Mouse (Mus musculus): Measurements from ENCODE around the gene Sycp2l.
A peak's percentile ranks its signal among the peaks of the same experiment; 100 is the strongest.
"Not testable (repeated sequence)": the region's sequence is repeated elsewhere in the genome, so short reads cannot be mapped to it uniquely, and the experiment has no call there.

The Sycp2l gene

DNA sequence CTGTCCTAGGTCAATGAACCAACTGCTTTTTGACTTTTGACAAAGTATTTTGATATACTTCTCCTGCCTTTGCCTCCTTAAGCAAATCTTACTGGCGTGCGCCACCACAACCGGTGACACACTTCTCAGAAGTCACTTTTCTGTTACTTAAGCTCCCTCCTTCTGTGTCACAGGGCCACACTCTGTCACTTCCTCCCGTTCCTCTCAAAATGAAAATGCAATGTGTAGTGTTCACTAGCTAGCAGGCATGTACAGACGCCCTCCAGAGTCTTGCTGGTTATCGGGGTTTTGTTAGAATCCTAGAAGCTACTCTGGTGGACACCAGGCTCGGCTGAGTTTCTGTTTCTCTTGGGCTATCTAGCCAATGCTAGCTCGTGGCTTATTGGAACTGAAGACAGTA is 14.2 kb downstream of the Sycp2l start:
- no peak for DNase-seq

DNA sequence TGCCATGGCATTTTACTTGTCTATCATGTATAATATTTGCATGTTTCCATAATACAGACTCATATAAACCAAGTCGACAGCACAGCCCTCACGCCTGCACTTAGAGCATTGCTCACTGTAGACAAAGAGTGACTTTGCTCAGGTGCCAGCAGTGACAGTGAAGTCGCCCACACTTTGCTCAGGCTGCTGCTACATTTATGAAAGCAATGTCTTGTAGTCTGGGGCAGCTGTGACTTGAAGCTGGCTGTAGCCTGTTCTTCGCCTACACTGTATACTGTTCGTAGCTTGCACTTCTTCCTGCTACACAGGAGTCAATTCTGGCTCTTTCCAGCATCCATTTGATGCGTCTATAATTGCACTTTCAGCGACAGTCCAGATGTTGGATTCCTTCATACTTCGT is 15.0 kb downstream of the Sycp2l start:
- DNase-seq = no peak

DNA sequence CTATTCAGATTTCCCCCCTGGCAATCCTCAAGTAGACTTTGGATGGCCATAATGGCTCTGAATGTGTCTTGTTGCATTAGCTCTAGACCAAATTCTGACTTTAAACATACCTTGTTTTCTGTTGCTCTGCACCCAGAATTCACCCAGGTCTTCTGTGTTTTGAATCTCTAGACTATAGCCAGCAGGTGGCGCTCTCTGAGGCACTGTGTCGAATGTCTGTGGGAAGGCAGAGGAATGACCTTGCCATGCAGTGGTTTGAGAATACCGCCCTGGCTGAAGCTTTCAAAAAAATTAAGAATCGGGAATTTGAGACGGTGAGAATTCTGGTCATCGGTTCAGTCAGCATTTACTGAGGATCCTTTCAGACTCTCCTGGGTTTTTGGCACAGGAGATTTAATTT is 20.8 kb downstream of the Sycp2l start:
- DNase-seq = peak; percentile 62 to 79

DNA sequence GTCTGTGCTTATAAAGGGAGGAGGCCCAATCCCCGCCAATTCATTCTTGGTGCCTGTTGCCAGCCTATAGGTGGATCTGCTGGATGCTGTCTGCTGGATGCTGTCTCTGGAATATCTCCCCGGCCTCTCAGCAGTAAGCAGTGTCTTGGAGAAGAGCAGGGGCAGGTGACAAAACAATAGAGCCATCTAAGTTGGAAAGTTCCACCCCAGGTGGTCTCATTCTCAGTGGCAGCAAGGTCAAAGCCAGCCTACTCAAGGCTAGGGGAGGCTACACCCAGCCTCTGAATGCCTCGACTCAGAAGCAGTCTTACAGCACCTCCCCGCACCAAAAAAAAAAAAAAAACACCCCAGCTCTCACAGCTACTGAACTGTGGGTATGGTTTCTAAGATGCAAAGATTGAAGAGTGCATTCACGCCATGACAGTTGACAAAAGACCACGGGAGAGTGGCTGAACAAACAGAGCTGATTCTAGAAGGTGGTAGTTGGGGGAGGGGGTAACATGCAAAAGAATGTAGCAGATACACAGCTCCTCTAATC is 31.4 kb downstream of the Sycp2l start:
- no peak for DNase-seq

DNA sequence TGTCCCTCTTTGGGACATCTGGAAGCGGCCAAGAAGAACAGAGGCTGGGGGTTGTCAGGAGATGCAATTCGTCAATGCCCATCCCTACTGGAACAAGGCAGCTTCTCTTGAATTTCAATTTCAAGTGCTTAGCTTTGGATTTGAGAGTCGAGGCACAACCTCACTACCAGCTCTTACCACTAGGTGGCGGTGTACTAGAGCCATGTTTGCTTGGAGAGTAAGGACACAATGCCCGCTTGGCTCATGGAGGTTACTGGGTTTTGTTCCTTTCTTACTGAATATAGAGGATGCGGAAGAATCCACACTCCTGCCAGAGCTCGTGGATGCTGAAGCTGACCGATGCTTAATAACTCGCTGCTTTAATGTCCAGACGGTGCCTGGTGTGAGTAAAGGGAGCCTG is 32.2 kb downstream of the Sycp2l start:
- DNase-seq = peak; percentile 62 to 77

DNA sequence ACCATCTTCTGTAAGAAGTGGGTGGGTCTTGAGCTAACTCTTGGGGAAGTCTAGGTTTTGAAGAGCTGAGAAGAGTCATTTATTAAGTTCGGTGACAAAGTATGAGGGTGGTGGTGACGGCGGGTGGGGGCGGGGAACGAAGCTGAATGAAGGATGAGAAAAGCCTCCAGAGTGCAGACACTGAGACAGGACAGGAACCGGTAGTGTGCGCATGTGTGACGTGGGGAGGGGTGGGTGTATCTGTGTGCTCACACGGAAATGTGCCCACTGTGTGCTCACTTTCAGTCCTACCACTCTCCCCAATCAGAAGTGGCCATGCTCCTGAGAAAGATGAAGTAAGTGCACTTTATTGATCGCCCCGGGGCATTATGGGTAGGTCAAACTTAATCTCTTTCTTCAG is 39.0 kb downstream of the Sycp2l start:
- DNase-seq = no peak

DNA sequence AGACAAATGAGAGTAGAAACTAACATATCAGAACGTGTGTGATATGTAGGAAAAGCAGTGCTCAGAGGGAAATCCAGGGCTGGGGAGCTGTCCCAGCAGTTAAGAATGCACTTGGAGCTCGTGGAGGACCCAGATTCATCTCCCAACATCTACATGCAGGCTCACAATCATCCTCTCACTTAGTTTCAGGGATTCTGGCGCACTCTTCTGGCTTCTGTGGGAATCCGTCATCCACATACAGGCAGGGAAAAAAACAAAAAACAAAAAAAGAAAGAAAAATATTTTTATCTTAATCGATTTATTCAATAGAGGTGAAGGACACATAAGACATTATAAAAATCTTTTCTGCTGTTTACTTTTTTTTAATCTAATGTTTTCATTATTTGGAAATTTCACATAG is 44.3 kb downstream of the Sycp2l start:
- no peak for DNase-seq

DNA sequence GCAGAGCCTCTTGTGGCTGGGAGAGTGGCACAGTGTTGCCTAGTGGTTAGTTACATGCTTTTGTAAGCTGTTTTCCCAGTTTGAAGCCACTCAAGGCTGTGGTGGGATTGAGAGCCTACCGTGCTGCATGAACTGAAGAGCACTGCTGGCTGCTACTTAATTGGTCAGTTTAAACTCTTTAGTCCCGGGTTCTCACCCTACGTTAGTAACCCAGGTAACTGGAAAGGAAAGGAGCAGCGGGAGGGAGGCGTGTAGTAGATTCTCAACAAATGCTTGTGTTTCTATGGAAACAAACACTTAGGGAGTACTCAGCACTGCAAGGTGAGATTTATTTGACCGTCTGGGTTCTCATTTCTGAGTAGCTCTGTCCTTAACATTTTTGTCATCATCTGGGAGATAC is 73.8 kb downstream of the Sycp2l start:
- DNase-seq = no peak

DNA sequence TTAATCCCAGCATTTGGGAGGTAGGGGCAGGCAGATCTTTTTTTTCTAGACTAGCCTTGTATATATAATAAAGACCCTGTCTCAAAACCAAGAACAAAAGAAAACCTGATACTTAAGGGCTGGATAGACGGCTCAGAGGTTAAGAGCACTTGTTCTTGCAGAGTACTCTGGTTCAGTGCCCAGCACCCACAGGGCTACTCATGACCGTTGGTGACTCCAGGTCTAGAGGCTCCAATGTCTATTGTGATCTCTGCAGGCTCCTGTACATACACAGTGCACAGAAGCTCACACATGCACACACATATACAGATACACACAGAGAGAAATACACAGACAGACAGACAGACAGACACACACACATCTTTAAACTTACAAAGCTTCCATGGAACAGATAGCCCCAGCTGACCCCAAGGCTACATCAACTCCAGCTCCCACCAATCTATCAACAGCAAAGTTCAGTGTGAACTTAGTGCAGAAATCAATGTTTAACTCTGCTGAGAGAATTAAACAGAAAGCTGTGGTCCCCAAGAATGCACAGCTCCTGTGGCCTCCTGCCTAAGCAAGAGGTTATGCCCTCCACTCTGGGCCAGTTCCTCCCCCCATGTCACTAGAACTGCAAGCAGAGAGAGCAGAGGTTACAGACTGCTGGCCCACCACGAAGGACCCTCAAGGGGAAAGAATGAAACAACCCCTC is 81.7 kb downstream of the Sycp2l start:
- no peak for DNase-seq

DNA sequence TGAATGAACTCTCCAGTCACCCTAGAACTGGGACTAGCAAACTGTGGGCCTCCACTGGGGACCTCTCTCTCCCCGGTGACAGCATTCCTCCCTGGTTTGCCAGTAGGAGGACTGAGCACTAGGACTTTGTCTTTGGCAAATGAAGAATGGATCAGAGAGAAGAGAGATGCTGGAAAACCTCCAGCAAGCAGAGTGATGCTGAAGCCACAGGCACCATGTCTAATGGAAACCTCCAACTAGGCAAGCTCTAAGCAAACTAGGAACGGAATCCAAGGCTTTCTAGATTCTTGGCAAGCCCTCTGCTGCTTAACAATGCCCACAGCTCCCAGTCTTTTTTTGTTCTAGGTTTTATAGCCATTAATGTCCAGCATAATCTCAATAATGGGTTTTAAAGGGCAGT is 86.8 kb downstream of the Sycp2l start:
- DNase-seq = no peak

DNA sequence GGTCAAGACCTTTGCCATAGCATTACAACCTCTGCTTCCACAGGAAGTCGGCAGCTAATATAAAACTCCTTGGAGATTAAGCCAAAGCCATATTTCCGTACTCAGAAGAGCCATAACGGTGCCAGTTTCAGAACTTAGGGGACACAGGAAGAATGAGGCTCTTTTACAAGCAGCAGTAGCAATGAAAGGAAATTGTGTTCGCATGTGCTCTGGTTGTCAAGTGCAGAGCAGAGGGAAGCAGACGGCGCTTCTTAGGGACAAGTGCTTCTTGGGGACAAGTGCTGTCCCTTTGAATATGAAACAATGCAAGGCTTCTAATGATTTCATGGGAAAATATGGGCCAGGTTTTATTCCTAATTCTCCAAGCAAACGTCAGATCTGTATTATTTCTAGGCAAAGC is 89.2 kb downstream of the Sycp2l start:
- DNase-seq = no peak

DNA sequence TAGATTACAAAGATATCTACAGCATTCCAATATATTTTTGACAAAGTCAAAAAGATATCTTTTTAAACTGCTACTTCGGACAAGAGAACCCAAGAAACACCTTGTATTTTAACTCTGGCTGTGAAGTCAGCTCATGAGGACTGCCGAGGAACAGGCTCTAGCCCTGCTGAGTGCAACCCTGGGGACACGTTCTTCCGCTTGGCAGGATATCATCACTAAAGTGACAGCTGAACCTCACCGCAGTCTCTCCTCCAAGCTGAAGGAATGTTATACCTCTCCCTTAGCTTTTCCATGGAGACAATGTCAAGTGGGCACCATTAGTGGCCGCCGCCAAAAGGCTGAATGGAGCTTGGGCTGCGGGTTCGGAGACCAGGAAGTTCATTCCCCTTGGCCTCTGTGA is 89.6 kb downstream of the Sycp2l start:
- DNase-seq = no peak

DNA sequence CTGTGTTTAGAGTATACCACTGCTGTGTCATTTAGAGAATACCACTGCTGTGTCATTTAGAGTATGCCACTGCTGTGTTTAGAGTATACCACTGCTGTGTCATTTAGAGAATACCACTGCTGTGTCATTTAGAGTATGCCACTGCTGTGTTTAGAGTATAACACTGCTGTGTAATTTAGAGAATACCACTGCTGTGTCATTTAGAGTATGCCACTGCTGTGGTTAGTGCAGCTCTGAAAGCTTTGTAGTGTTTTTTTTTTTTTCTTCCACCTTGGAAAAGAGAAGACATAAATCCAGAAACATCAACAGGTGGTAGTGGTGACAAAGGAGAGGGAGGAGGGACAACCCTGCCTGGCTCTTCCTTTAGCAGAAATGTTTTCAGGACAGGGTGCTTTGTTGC is 91.5 kb downstream of the Sycp2l start:
- DNase-seq = not testable (repeated sequence)

DNA sequence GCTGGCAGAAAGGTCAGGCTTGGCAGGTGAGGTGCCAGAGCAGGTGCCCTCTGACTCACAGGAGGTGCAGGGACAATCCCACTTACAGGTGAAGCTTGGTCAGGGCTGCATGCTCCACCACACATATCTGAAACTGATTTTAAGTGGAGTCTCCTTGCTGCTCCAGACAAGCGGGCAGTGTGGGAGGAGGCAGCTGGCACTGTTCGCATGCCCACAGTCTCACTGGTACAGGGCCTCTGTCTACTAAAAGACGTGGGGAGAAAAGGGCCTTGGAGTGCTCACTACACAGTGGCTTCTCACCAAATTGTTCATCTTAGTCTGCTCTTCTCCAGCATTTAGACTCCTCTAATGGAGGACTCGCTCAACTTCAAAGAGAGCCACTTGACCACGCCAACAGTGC is 92.1 kb downstream of the Sycp2l start:
- DNase-seq = no peak

DNA sequence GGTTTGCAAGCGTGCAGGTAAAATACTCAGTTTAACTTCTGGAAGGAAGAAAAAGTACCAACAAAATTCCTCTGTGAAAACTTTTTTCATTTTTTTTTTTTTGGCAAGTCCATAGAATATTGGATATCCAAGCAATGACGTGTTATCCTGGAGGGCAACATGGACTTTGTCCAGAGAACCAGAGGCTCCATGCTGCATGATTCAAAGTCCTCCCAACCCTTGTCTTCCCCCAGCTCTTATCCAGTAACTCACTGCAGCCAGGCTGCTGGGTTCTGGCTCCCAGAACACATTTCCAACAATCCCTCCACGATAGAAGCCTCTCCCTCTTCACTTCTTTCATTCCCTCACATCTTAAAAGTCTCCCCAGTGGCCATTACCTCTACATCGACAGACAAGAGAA is 97.2 kb downstream of the Sycp2l start:
- no peak for DNase-seq

DNA sequence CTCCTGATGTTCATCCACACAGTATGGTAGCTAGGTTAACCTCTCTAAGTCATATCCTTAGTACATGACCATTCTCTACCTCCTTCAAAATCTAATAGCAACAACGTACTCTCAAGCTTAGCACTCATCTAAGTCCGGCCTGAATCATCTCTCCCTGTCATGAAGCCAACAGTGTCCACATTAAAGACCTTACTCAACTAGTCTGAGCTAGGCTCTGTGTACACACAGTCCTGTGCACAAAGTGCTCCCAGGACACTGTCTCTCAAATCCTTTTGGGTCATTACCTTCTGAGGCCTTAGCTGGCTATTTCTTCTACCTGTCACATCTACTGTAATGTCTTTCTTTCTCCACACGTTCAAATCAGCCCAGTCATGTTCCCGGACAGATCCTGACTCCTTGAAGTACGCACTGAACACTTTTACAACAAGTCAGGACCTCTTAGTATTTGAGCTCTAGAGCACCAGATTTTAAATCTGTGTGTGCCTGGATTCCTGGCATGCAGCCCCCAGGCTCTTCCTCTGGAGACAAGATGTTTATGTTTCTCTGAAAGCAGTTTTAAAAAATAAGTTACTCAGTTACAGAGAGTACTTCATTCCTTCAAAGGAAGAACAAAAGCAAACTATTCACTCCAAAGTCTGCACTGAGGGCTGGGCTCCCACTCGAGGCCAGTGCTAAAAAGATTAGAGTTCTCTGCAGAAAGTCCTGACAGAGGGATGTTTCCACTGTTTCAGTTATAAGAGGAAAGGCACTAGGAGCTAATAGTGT is 98.6 kb downstream of the Sycp2l start:
- DNase-seq = no peak

DNA sequence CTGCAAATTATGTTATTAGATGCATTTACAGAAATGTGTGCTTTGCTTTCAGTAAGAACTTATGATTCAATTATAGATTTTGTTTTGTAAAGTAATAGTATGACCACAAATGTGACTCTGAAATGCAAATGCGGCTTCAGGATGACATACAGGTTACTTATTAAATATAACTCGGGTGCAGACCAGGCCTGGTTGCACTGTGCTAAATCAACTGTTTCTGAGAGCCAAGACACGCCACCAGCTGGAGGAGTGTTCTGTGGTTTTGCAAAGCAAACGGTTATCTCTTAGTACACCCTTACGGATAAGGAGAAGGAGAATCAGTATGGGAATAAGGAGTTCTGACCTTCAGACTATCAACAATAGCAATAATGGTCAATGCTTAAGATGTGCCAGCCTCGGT is 101.6 kb downstream of the Sycp2l start:
- no peak for DNase-seq

DNA sequence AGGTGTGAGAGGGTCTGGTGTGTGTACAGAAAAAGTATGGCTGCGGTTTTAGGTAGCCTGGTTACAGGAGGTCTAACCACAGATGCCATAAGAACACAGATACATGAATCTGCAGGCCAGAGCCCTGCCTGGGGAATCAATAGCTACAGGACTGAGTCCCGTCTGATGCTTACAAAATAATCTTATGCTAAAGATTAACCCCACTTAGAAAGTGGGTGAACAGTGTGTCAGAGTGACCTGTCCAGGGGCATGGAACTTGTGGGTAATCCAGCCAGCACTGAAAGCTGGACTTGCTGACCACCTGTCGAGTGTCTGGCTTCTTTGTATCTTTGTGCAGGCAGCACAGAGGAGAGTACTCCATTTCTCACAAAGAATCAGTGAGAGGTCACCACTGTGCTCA is 102.1 kb downstream of the Sycp2l start:
- DNase-seq = no peak

DNA sequence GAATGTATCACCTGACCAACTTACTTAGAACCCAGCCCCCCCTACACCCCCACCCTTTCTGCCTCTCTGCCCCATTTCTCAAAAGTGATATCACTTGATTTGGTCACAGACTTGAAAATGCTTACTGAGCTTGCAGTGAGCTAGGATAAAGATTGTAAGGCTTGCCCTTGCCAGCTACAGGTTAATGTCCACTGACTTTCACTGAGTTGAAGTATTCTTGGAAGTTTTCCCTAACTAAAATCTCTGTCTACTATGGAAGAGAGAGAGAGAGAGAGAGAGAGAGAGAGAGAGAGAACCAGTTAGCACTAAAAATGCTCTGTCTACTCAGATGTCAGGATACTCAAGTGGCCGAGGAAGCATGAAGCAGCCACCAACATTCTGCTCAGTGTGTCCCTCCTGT is 104.9 kb downstream of the Sycp2l start:
- no peak for DNase-seq

DNA sequence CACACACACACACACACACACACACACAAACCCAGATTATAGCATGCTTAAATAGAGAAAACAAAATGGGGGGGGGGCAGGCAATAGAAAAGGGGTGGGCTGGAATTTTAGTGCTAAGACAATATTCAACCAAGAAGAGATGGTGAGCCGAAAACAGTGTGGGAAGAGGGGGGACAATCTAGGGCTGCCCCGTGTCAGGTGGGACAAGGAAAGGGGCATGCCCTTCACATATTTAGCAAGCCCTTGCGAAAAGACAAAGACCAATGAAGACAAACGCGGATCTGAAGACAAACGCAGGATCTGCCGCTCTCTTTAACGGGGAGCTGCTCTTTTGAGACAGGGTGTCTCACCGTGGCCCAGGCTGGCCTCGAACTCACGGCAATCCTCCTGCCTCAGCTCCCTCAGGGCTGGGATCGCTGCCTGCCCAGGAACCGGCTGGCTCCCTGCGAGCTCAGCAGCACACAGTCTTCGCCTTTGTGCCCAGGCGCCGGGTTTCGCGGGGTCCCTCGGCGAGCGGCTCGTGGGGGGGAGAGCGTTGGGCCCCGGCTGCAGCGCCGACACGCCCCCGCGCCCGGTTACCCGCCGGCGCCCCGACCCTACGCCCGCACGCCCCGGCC is 105.7 kb downstream of the Sycp2l start:
- DNase-seq = peak in 1 of 2 experiments; percentile 53

DNA sequence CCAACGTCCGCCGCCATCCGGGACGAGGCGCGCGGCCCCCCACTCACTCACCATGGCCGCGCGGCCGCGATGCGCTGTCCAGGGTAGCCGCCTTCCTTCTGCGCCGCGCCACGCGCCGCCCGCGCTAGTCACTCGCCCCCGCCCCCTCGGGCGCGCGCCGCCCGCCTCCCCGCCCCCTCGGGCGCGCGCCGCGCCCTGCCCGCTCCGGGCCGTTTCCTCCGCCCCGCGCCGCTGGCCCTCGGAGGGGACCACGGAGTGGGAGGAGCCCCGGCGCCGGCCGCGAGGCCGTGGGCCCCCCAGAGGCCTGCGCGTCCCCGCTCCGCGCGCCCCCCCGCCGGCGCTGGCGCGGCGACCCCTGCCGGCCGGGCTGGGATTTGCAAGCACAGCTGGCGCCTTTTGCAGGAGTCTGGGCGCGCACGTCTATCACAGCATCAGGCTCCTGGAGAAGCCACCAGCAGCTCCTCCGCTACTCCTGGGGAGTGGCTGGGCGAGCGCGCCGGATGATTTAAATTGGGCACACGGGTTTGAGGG is 106.3 kb downstream of the Sycp2l start, which contains the start of gene Elovl2:
TSS of gene Elovl2 (minus strand) at position 102 of the 531 bp plus-strand sequence.
- DNase-seq = peak; percentile 57 to 74
